Mouse (Mus musculus) cortical plate, adult 2 months (tissue): ENCODE measurements around the gene St8sia1.

Source experiments
- CTCF ChIP-seq: fragments of 200-500 bp; IDR thresholded peaks from 2 replicates; pipeline ENCODE4 v1.5.1; 2011; ENCODE audit warnings: mild to moderate bottlenecking, control low read depth, low read length; ENCODE audit not compliant: insufficient read depth; ENCODE audit errors: extremely low read depth
- POLR2A ChIP-seq: fragments of 200-500 bp; IDR thresholded peaks from 2 replicates; pipeline ENCODE4 v1.6.1; 2011; ENCODE audit warnings: mild to moderate bottlenecking, low read length, control low read depth; ENCODE audit not compliant: insufficient read depth; ENCODE audit errors: extremely low read depth

DNA sequence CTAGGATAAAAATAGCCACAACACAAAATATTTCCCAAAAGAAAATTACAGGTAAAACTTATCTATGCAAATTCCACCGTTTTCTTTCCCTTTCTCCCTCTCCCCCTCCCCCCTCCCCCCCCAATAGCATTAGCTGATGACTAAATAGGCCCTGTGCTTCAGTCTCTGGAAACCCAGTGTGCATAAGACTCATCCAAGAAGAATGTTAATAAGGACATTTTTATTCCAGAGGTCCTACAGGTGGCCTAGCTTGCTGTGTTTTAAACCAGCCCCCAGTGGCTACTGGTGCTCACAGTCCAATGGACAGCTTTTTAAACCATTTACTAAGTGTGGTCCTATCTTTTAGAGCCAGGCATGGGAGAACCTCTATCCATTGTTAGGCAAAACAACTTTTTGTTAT lies 166.3 kb downstream of the St8sia1 start:
- TF ChIP-seq CTCF = no peak
- TF ChIP-seq POLR2A = no peak
